Mouse (Mus musculus) brain, embryonic 14.5 days (tissue): ENCODE measurements at regions not wholly inside any gene's neighbourhood (a gene's known extent, or its start where the extent isn't known, plus 50 kb on each side); places are given as distances from the start of the nearest gene placed in this dataset.

Experiments
- CTCF ChIP-seq: fragments of 200-500 bp; IDR thresholded peaks from 2 replicates; pipeline ENCODE4 v1.5.1; 2012; ENCODE audit warnings: inconsistent platforms, mild to moderate bottlenecking, moderate library complexity, borderline replicate concordance; ENCODE audit not compliant: insufficient read depth, insufficient read length; ENCODE audit errors: extremely low read depth
- POLR2A ChIP-seq: fragments of 200-500 bp; IDR thresholded peaks from 2 replicates; pipeline ENCODE4 v1.6.1; 2012; ENCODE audit warnings: mild to moderate bottlenecking, inconsistent platforms, borderline replicate concordance; ENCODE audit not compliant: poor library complexity, insufficient read depth, insufficient read length, severe bottlenecking; ENCODE audit errors: extremely low read depth

- TF ChIP-seq CTCF: no peak
- TF ChIP-seq POLR2A: no peak
Measured at GRCm38 (mm10) chr14:11428256-11429240, 72.0 kb upstream of the Gm3839 start.
